Mouse (Mus musculus): ENCODE measurements at regions not wholly inside any gene's neighbourhood (a gene's known extent, or its start where the extent isn't known, plus 50 kb on each side); places are given as distances from the start of the nearest gene placed in this dataset.
"Not testable (repeated sequence)": the region's sequence is repeated elsewhere in the genome, so short reads cannot be mapped to it uniquely, and the experiment has no call there.

DNA sequence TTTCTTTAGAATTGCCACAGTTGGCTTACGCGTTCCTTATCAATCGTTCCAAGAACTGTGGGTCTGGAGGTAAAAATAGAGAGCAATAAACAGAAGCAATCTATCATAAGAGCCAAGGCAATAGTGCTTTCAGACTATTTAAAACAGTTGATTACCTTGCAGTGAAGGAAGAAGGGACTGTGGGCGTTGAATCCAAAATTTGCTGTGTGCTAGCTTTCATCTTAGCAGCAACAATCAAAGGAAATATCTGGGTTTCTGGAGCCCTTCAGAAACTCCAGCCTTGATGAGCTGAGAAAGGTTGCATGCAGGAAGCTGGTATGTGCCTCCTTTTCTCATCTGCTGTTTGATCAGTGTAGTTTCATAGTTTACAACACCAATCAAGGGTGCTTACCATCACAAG, 136.1 kb upstream of the Thrb start:
- in situ Hi-C loops (cut with MboI; ENCODE audit: unreplicated experiment in 2 of 2), result no loop called here

DNA sequence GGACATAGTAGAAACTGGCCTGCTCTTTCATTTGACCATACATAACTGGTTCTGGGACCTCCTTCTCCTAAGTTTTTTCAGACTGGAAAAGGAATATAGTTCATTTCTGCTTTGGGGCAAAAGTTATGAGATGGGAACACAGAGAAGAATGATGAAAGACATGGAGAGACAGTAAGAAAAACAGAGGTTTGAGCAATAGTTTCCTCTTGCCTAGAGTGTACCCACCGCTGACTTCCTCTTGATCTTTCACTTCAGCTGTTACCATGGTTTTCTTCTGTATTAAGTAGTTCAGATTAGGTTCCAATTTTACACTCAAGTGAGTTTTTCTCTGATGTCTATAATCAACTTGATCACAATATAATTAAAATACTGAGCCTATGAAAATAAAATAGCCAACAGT, 120.7 kb upstream of the Thrb start:
- in situ Hi-C loops (cut with MboI; ENCODE audit: unreplicated experiment in 2 of 2), result no loop called here

DNA sequence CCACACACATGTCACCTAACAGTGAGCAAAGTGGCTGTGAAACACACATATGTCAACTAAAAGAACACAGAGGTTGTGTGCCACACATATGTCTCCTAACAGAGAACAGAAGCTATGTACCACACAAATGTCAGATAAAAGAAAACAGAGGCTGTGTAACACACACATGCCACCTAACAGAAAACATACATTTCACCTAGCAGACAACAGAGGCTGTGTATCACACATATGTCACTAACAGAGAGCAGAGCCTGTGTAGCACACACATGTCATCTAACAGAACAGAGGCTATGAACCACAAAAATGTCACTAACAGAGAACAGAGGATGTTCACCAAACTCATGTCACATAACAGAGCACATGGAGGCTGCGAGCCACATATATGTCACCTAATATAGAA, 103.6 kb upstream of the Thrb start:
- in situ Hi-C loops (cut with MboI; ENCODE audit: unreplicated experiment in 2 of 2), result no loop called here

DNA sequence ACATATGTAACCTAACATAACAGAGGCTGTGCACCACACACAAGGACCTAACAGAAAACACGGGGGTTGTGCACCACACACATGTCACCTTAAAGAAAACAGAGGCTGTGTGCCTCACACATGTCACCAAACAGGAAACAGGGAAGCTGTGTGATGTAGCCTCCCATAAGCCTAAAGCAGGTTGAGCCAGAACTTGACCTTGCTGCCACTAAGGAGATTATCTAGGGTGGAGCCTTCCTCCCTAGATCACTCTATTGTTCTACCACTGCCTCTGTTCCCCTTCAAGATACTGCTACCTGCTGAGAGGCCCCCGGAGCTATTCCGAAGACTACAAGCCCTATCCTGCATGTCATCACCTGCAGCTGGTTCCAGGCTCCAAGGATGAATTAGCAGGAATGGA, 100.1 kb upstream of the Thrb start:
- in situ Hi-C loops (cut with MboI; ENCODE audit: unreplicated experiment in 2 of 2), result not testable (repeated sequence)

DNA sequence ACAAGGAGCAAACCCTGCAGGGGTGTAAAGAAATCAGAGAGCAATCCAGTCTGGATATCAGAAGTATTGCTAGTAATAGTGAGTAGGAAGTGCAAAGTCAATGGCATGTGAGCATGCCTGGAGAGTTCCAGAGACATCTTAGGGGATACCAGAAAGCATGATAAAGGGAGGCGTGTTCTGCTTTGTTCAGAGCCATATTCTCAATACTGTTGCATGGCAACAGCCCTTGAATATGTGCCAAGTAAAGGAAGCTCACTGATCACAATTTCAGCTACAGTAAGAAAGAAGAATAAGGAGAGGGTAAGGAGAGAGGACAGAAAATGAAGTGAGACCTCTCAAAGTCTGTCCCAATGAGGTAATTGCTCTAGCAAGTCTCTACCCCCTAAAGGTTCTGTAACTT, 92.1 kb upstream of the Thrb start:
- in situ Hi-C loops (cut with MboI; ENCODE audit: unreplicated experiment in 2 of 2), result no loop called here

DNA sequence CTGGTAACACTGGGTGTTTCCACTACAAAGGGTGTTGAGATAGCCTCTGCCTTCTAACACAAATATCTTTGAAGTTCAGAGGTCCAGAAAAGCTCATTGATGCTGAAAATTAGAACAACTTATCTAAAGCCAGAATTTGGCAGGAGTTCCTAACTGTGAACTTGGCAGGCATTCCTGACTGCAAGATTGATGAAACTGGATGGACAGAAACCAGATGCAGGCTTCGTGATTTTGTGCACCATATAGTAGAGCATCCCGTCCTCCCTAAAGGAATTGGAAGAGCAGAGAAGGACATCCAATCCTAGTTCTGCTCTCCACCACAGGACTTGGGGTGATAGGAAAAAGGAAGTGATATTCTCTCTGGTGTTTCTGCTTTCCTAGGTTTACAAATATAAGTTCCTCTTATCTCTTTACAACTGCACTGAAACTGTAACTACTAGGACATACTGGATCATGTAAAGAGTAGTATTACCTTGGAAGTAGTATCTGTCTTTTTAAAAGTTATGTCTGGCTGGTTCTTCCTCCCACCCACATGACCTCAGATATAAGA, 90.9 kb upstream of the Thrb start:
- in situ Hi-C loops (cut with MboI; ENCODE audit: unreplicated experiment in 2 of 2), result no loop called here

DNA sequence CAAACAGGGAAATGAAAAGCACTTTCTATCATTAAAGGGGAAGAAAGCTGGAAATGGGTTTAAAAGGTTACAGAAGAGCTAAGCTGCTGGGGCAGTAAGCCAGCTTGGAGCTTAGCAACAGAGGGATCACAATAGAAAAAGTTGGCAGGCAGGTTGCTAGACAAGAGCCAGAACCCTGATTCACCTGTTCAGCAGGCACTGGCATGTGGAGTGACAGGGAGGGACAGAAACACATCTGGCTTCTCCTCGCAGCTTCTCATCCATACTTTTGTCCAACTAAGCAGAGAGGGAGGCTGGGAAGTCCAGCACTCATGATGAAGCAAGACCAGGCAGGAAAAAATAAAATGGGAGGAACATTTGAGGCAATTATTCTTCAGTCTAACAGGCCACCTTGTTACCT, 81.3 kb upstream of the Thrb start:
- in situ Hi-C loops (cut with MboI; ENCODE audit: unreplicated experiment in 2 of 2), result no loop called here

DNA sequence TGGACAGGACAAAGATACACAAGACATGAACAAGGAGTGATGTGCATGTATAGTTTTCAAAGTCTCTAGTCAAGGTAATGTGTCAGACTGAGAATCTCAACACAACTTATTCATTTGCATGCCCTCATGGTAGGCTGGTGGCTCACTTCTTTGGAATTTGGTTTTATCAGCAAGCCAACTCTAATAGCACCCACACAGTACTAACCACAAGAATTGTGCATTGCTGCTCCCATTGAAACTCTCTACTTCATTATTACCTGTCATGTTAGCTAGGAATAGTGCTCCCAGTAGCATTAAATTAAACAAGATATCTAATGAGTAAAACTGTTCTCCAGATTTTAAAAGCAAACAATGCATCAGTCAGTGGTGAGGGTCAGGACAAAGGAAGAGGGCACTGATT, 70.5 kb upstream of the Thrb start:
- in situ Hi-C loops (cut with MboI; ENCODE audit: unreplicated experiment in 2 of 2), result no loop called here

DNA sequence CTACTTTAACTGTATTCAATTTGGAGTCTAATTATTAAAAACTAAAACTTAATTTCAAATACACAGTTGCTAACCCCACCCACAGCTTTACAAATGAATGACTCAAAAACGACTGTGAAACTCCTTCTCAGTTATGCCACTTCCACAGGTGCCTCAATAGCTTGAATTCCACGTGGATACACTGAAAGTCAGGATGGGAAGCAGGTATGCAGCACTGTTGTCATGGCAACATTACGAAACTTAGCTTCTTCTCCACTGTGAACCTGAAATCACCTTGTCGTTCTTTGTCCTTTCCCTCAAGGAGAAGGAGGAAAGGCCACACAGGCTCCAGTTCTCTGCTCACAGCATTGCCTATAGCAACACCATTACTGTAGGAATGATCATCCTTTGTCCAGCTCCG, 60.5 kb upstream of the Thrb start:
- in situ Hi-C loops (cut with MboI; ENCODE audit: unreplicated experiment in 2 of 2), result no loop called here

DNA sequence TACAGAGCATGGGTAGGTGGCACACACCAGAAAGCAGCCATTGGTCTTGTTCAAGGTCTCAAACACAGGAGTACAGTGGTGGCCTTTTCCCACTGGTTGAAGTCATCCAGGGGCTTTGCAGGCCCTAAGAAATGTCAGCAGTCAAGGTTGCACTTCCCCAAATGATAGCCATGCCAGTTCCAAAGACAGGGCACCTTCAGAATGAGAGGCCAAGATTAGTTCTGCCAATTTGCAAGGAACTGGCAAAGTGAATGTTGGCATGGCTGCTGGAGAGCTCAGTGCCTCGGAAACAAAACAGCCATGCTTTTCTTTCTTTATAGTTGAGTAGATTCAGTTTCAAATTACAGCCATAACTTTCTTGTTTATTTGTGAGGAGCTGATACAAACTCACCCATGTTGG, 57.7 kb upstream of the Thrb start:
- in situ Hi-C loops (cut with MboI; ENCODE audit: unreplicated experiment in 2 of 2), result no loop called here

DNA sequence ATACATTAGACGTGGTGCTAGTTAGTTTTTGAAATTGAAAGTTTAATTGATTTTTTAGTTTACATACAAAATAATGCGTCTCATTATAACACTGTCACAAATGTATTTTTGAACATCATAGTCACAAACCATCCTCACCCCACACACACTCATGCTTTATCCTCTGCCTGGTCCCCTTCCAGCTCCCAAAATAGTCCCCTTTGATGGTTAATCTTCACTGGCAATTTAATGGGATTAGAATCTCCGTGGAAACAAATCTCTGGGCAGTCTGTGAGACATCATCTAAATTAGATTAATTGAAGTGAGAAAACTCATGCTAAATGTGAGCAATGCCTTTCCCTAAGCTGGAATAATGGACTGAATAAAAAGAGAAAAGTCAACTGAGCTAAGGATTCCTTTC, 54.0 kb upstream of the Thrb start:
- in situ Hi-C loops (cut with MboI; ENCODE audit: unreplicated experiment in 2 of 2), result no loop called here

DNA sequence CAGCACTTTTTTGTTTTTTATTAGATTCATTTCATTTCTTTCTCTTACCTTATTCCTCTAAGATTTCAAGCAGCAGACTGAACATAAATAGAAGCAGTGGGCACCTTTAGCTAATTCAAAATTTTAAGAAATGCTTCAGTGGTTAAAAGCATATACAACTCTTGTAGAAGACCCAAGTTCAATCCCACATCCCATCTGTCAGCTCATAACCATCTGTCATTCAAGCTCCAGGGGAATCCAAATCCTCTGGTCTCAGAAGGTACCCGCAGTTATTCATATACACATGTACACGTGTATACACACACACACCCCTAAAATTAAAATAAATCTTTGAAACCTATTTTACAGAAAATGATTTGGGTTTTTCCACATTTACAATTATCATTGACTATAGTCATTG, 52.9 kb upstream of the Thrb start:
- in situ Hi-C loops (cut with MboI; ENCODE audit: unreplicated experiment in 2 of 2), result no loop called here
